Mouse (Mus musculus): Measurements from ENCODE around the gene C1qtnf9. TPM values are rescaled to one million over a fixed set of nuclear protein-coding genes. Genes with fewer than 3 reads are reported as not detected.

Gene C1qtnf9
- total RNA-seq, 2 experiments from 2014 or later, result not detected

Other genes with a start within 250 kb of the C1qtnf9 start
- gene Spata13, start 134.1 kb upstream of the C1qtnf9 start, total RNA-seq (2014; fragmentation: Nextera tagmentation), result 21.4 and 24.0 TPM in 2 replicates
- gene Spata13, start 134.1 kb upstream of the C1qtnf9 start, total RNA-seq (2017), result 37.4 and 39.3 TPM in 2 replicates
- gene Mipep, start 16.4 kb downstream of the C1qtnf9 start, total RNA-seq (2014; fragmentation: Nextera tagmentation), result 19.7 and 25.8 TPM in 2 replicates
- gene Mipep, start 16.4 kb downstream of the C1qtnf9 start, total RNA-seq (2017), result 24.0 and 25.5 TPM in 2 replicates

Measured in granulocyte monocyte progenitor cell, adult 5-6 weeks (primary cell).